Mouse (Mus musculus) stomach, adult 2 months (tissue): ENCODE results near the gene Lgr6. TPM values are rescaled to one million over a fixed set of nuclear protein-coding genes. Genes with fewer than 3 reads are reported as not detected.

Source experiments
- polyA plus RNA-seq: library from polyadenylated mRNA; depleted of rRNA; stranded (reverse); fragments of >200 nt; gene quantifications from 2 replicates; pipeline ENCODE4 v1.2.3, GENCODE M21; 2012; rRNA removed

Gene Lgr6
- polyA plus RNA-seq = 0.18 and 0.26 TPM in 2 replicates

GRCm38 (mm10) chr1:135105124-135105523, at the start of gene Lgr6:
Lgr6 (minus strand) TSS chr1:135105276.

GRCm38 (mm10) chr1:135146077-135146945, 41.2 kb upstream of the Lgr6 start, which contains the start of gene Arl8a:
Arl8a (plus strand) TSS chr1:135146824.

GRCm38 (mm10) chr1:135132473-135132872, 27.4 kb upstream of the Lgr6 start, which contains the start of gene Ptpn7:
Ptpn7 (plus strand) TSS chr1:135132700.

GRCm38 (mm10) chr1:134962053-134962803, 142.8 kb downstream of the Lgr6 start, which contains the start of gene Ube2t:
Ube2t (plus strand) TSS chr1:134962565.

GRCm38 (mm10) chr1:134955637-134956176, 149.4 kb downstream of the Lgr6 start, which contains the start of gene Ppp1r12b:
Ppp1r12b (minus strand) TSS chr1:134955942.

Other genes with a start within 250 kb of the Lgr6 start
- gene Ppp1r12b, start 149.3 kb downstream of the Lgr6 start, polyA plus RNA-seq = 16.0 and 17.4 TPM in 2 replicates
- 0.76 and 1.3 TPM in 2 replicates for gene Ube2t, start 142.7 kb downstream of the Lgr6 start, polyA plus RNA-seq
- 0.77 and 1.7 TPM in 2 replicates for gene Ptpn7, start 27.4 kb upstream of the Lgr6 start, polyA plus RNA-seq
- 27.4 and 28.8 TPM in 2 replicates for gene Arl8a, start 41.5 kb upstream of the Lgr6 start, polyA plus RNA-seq
- gene Gpr37l1, start 62.4 kb upstream of the Lgr6 start, polyA plus RNA-seq = 3.8 and 4.1 TPM in 2 replicates
- gene Elf3, start 153.3 kb upstream of the Lgr6 start, polyA plus RNA-seq = 139 and 143 TPM in 2 replicates
- 37.5 and 56.8 TPM in 2 replicates for gene Rnpep, start 178.8 kb upstream of the Lgr6 start, polyA plus RNA-seq
- 27.3 and 28.6 TPM in 2 replicates for gene Timm17a, start 208.5 kb upstream of the Lgr6 start, polyA plus RNA-seq
- 19.5 and 20.1 TPM in 2 replicates for gene Lmod1, start 219.5 kb upstream of the Lgr6 start, polyA plus RNA-seq